Mouse (Mus musculus) cortical plate, adult 2 months (tissue): ENCODE measurements around the gene Coch.

Experiments used
- CTCF ChIP-seq: fragments of 200-500 bp; IDR thresholded peaks from 2 replicates; pipeline ENCODE4 v1.5.1; 2011; ENCODE audit warnings: mild to moderate bottlenecking, control low read depth, low read length; ENCODE audit not compliant: insufficient read depth; ENCODE audit errors: extremely low read depth
- POLR2A ChIP-seq: fragments of 200-500 bp; IDR thresholded peaks from 2 replicates; pipeline ENCODE4 v1.6.1; 2011; ENCODE audit warnings: mild to moderate bottlenecking, low read length, control low read depth; ENCODE audit not compliant: insufficient read depth; ENCODE audit errors: extremely low read depth

GRCm38 (mm10) chr12:51569944-51570343, 23.2 kb upstream of the Coch start:
- no peak for TF ChIP-seq CTCF
- no peak for TF ChIP-seq POLR2A
